Mouse (Mus musculus) CD4-positive, CD25-positive, alpha-beta regulatory T cell, adult 4 months (primary cell): Measurements from ENCODE around the gene Snapc5. TPM values are rescaled to one million over a fixed set of nuclear protein-coding genes. Genes with fewer than 3 reads are reported as not detected.
A peak's percentile ranks its signal among the peaks of the same experiment; 100 is the strongest.

Experiments used
- ATAC-seq: one replicate; pipeline ENCODE4 v1.8.0; 2017
- polyA plus RNA-seq, 2 experiments: library from polyadenylated mRNA; unstranded; fragments of 100-300 nt; shearing (Covaris generic); gene quantifications; one replicate each; pipeline ENCODE4 v1.2.1; 2017

The Snapc5 gene
- polyA plus RNA-seq, 2 experiments from 2014 or later: 59.8 to 61.1 TPM

GRCm38 (mm10) chr9:64199897-64200296 lies 20.8 kb downstream of the Snapc5 start:
- ATAC-seq: no peak

- no peak for ATAC-seq
These were observed 23.3 kb downstream of the Snapc5 start for GRCm38 (mm10) chr9:64202331-64202730.

- no peak for ATAC-seq
These were observed 23.8 kb downstream of the Snapc5 start for GRCm38 (mm10) chr9:64202866-64203265.

GRCm38 (mm10) chr9:64207509-64208084 lies 28.5 kb downstream of the Snapc5 start:
- ATAC-seq: no peak

GRCm38 (mm10) chr9:64214452-64214851 lies 35.4 kb downstream of the Snapc5 start:
- no peak for ATAC-seq

GRCm38 (mm10) chr9:64216090-64216489 lies 37.0 kb downstream of the Snapc5 start:
- no peak for ATAC-seq

- ATAC-seq: no peak
These were observed 37.6 kb downstream of the Snapc5 start for GRCm38 (mm10) chr9:64216641-64217040.

GRCm38 (mm10) chr9:64217887-64218286 lies 38.8 kb downstream of the Snapc5 start:
- ATAC-seq: no peak

GRCm38 (mm10) chr9:64219305-64219704 lies 40.2 kb downstream of the Snapc5 start:
- no peak for ATAC-seq

GRCm38 (mm10) chr9:64219772-64220420 lies 40.8 kb downstream of the Snapc5 start:
- no peak for ATAC-seq

GRCm38 (mm10) chr9:64220603-64221002 lies 41.5 kb downstream of the Snapc5 start:
- ATAC-seq: no peak

- ATAC-seq: no peak
These were observed 42.4 kb downstream of the Snapc5 start for GRCm38 (mm10) chr9:64221480-64221879.

- ATAC-seq: no peak
These were observed 43.0 kb downstream of the Snapc5 start for GRCm38 (mm10) chr9:64222098-64222497.

GRCm38 (mm10) chr9:64225805-64226204 lies 46.7 kb downstream of the Snapc5 start:
- no peak for ATAC-seq

- peak; percentile 53 for ATAC-seq
These were observed 48.7 kb downstream of the Snapc5 start for GRCm38 (mm10) chr9:64227736-64228135.

- ATAC-seq: no peak
These were observed 49.9 kb downstream of the Snapc5 start for GRCm38 (mm10) chr9:64228972-64229371.

- no peak for ATAC-seq
These were observed 52.1 kb downstream of the Snapc5 start for GRCm38 (mm10) chr9:64231171-64231570.

- no peak for ATAC-seq
These were observed 52.6 kb downstream of the Snapc5 start for GRCm38 (mm10) chr9:64231674-64232073.

- no peak for ATAC-seq
These were observed 53.3 kb downstream of the Snapc5 start for GRCm38 (mm10) chr9:64232257-64232957.

Other genes with a start within 250 kb of the Snapc5 start
- under 1 TPM in 1 of 2 experiments, not detected in 1; 0.11 TPM for gene Smad6, start 157.2 kb upstream of the Snapc5 start, polyA plus RNA-seq
- not detected for gene Lctl, start 62.1 kb upstream of the Snapc5 start, polyA plus RNA-seq
- 1 to 10 TPM; 3.9 to 5.0 TPM for gene Zwilch, start 6.2 kb upstream of the Snapc5 start, polyA plus RNA-seq
- gene Rpl4, start 5.9 kb upstream of the Snapc5 start, polyA plus RNA-seq: 1,000 to 10,000 TPM; 3,641 to 3,879 TPM
- 1 to 10 TPM; 3.8 to 9.9 TPM for gene Uchl4, start 55.9 kb downstream of the Snapc5 start, polyA plus RNA-seq
- 10 to 100 TPM; 31.5 to 33.0 TPM for gene Map2k1, start 74.4 kb downstream of the Snapc5 start, polyA plus RNA-seq
- 10 to 100 TPM; 49.9 to 60.6 TPM for gene Tipin, start 102.3 kb downstream of the Snapc5 start, polyA plus RNA-seq
- gene Dis3l, start 162.0 kb downstream of the Snapc5 start, polyA plus RNA-seq: 10 to 100 TPM in 1 of 2 experiments, 1 to 10 TPM in 1; 9.4 to 12.5 TPM
- gene Megf11, start 206.4 kb downstream of the Snapc5 start, polyA plus RNA-seq: under 1 TPM; 0.11 to 0.36 TPM